Mouse (Mus musculus): ENCODE results near the gene Ap3d1. TPM values are rescaled to one million over a fixed set of nuclear protein-coding genes. Genes with fewer than 3 reads are reported as not detected.
A peak's percentile ranks its signal among the peaks of the same experiment; 100 is the strongest.

Ap3d1 gene
- total RNA-seq, 1 experiment from 2014 or later: 173 TPM

GRCm38 (mm10) chr10:80694159-80694938, 47.7 kb downstream of the Ap3d1 start:
- ATAC-seq (ENCODE audit: extremely low read depth, insufficient number of reproducible peaks, low FRiP score, poor library complexity, severe bottlenecking): no peak

GRCm38 (mm10) chr10:80693401-80694045, 48.5 kb downstream of the Ap3d1 start:
- ATAC-seq (ENCODE audit: extremely low read depth, insufficient number of reproducible peaks, low FRiP score, poor library complexity, severe bottlenecking): no peak

GRCm38 (mm10) chr10:80692249-80693165, 49.6 kb downstream of the Ap3d1 start:
- ATAC-seq (ENCODE audit: extremely low read depth, insufficient number of reproducible peaks, low FRiP score, poor library complexity, severe bottlenecking): peak; percentile 52

GRCm38 (mm10) chr10:80687850-80688249, 54.2 kb downstream of the Ap3d1 start:
- ATAC-seq (ENCODE audit: extremely low read depth, insufficient number of reproducible peaks, low FRiP score, poor library complexity, severe bottlenecking): peak; percentile 48

- ATAC-seq (ENCODE audit: extremely low read depth, insufficient number of reproducible peaks, low FRiP score, poor library complexity, severe bottlenecking): no peak
Observed at GRCm38 (mm10) chr10:80686617-80687016, 55.4 kb downstream of the Ap3d1 start.

- ATAC-seq (ENCODE audit: extremely low read depth, insufficient number of reproducible peaks, low FRiP score, poor library complexity, severe bottlenecking): no peak
Observed at GRCm38 (mm10) chr10:80684984-80685383, 57.1 kb downstream of the Ap3d1 start.

GRCm38 (mm10) chr10:80684214-80684613, 57.9 kb downstream of the Ap3d1 start:
- ATAC-seq (ENCODE audit: extremely low read depth, insufficient number of reproducible peaks, low FRiP score, poor library complexity, severe bottlenecking): peak; percentile 71

- ATAC-seq (ENCODE audit: extremely low read depth, insufficient number of reproducible peaks, low FRiP score, poor library complexity, severe bottlenecking): no peak
Observed at GRCm38 (mm10) chr10:80683647-80684046, 58.4 kb downstream of the Ap3d1 start.

GRCm38 (mm10) chr10:80682003-80682402, 60.1 kb downstream of the Ap3d1 start:
- peak; percentile 50 for ATAC-seq (ENCODE audit: extremely low read depth, insufficient number of reproducible peaks, low FRiP score, poor library complexity, severe bottlenecking)

- ATAC-seq (ENCODE audit: extremely low read depth, insufficient number of reproducible peaks, low FRiP score, poor library complexity, severe bottlenecking): no peak
Observed at GRCm38 (mm10) chr10:80680260-80680696, 61.8 kb downstream of the Ap3d1 start.

GRCm38 (mm10) chr10:80679556-80680259, 62.4 kb downstream of the Ap3d1 start:
- ATAC-seq (ENCODE audit: extremely low read depth, insufficient number of reproducible peaks, low FRiP score, poor library complexity, severe bottlenecking): no peak

- ATAC-seq (ENCODE audit: extremely low read depth, insufficient number of reproducible peaks, low FRiP score, poor library complexity, severe bottlenecking): no peak
Observed at GRCm38 (mm10) chr10:80678601-80679377, 63.3 kb downstream of the Ap3d1 start.

- ATAC-seq (ENCODE audit: extremely low read depth, insufficient number of reproducible peaks, low FRiP score, poor library complexity, severe bottlenecking): peak; percentile 28
Observed at GRCm38 (mm10) chr10:80677942-80678436, 64.1 kb downstream of the Ap3d1 start, which contains the start of gene Mknk2. Gene Mknk2, minus strand, starts transcription at chr10:80678112.

- no peak for ATAC-seq (ENCODE audit: extremely low read depth, insufficient number of reproducible peaks, low FRiP score, poor library complexity, severe bottlenecking)
Observed at GRCm38 (mm10) chr10:80677128-80677875, 64.8 kb downstream of the Ap3d1 start.

GRCm38 (mm10) chr10:80676198-80676928, 65.7 kb downstream of the Ap3d1 start:
- ATAC-seq (ENCODE audit: extremely low read depth, insufficient number of reproducible peaks, low FRiP score, poor library complexity, severe bottlenecking): peak; percentile 66

GRCm38 (mm10) chr10:80675405-80676197, 66.5 kb downstream of the Ap3d1 start:
- no peak; the same call in 1 of the 2 replicates for ATAC-seq (ENCODE audit: extremely low read depth, insufficient number of reproducible peaks, low FRiP score, poor library complexity, severe bottlenecking)
